Mouse (Mus musculus) lung, postnatal 0 days (tissue): Measurements from ENCODE around the gene Psmg1. TPM values are rescaled to one million over a fixed set of nuclear protein-coding genes. Genes with fewer than 3 reads are reported as not detected.
A peak's percentile ranks its signal among the peaks of the same experiment; 100 is the strongest.

ENCODE experiments used
- ATAC-seq: fragments of 200-750 bp; cut with Nextera tagmentation; 2 replicates; pipeline ENCODE4 v1.8.0; 2017; ENCODE audit warnings: moderate library complexity
- DNase-seq: peaks from one replicate; pipeline ENCODE4 v3.0.0-alpha.2; 2016; ENCODE audit warnings: low spot score
- H3K27ac ChIP-seq: fragments of 300-500 bp; sonication (generic); 2 replicates; pipeline ENCODE4 v1.5.1; 2014; ENCODE audit warnings: antibody characterized with exemption, mild to moderate bottlenecking, low read length, mixed read lengths
- H3K27me3 ChIP-seq: fragments of 300-500 bp; sonication (generic); replicated peaks from 2 replicates; pipeline ENCODE4 v1.6.1; 2014; ENCODE audit warnings: low read length, mixed read lengths; ENCODE audit not compliant: insufficient read depth
- H3K36me3 ChIP-seq: fragments of 300-500 bp; sonication (generic); 2 replicates; pipeline ENCODE4 v1.6.1; 2014; ENCODE audit warnings: low read length, mixed read lengths; ENCODE audit not compliant: insufficient read depth
- H3K4me1 ChIP-seq: fragments of 300-500 bp; sonication (generic); 2 replicates; pipeline ENCODE4 v1.6.1; 2014; ENCODE audit warnings: antibody characterized with exemption, low read depth, low read length, mixed read lengths; ENCODE audit not compliant: insufficient read depth
- H3K4me2 ChIP-seq: fragments of 300-500 bp; sonication (generic); replicated peaks from 2 replicates; pipeline ENCODE4 v1.6.1; 2014; ENCODE audit warnings: low read depth, mild to moderate bottlenecking, low read length, moderate library complexity, mixed read lengths
- H3K4me3 ChIP-seq: fragments of 300-500 bp; sonication (generic); 2 replicates; pipeline ENCODE4 v1.5.1; 2014; ENCODE audit warnings: low read depth, low read length
- H3K9ac ChIP-seq: fragments of 300-500 bp; sonication (generic); replicated peaks from 2 replicates; pipeline ENCODE4 v1.6.1; 2014; ENCODE audit warnings: low read depth, mild to moderate bottlenecking
- H3K9me3 ChIP-seq: fragments of 300-500 bp; sonication (generic); 2 replicates; pipeline ENCODE4 v1.6.1; 2016; ENCODE audit warnings: low read length, mixed read lengths
- CTCF ChIP-seq: IDR thresholded peaks from 2 replicates; pipeline ENCODE4 v1.5.1; 2016; ENCODE audit warnings: antibody characterized with exemption, mild to moderate bottlenecking
- EP300 ChIP-seq: IDR thresholded peaks from 2 replicates; pipeline ENCODE4 v1.6.1; 2016; ENCODE audit warnings: antibody characterized with exemption, mild to moderate bottlenecking, control low read depth
- WGBS: fragments of 180-500 bp; shearing (Covaris S2); extraction: QIAGEN DNeasy Blood & Tissue Kit; methylation state at CpG from one replicate; pipeline ENCODE4 v1.1.7; 2014; 5-methylcytosine and 5-hydroxymethylcytosine counted together
- microRNA-seq: library from miRNA; unstranded; fragments of <30 nt; microRNA quantifications from one replicate; pipeline ENCODE4, GENCODE M21; 2016
- polyA plus RNA-seq: library from polyadenylated mRNA; unstranded; fragments of >200 nt; fragmentation: Nextera tagmentation; extraction: Ambion mirVana; gene quantifications from 2 replicates; pipeline ENCODE4 v1.2.1, GENCODE M21; 2015

Psmg1 gene
- polyA plus RNA-seq, 1 experiment from 2014 or later, result 34.0 TPM

DNA sequence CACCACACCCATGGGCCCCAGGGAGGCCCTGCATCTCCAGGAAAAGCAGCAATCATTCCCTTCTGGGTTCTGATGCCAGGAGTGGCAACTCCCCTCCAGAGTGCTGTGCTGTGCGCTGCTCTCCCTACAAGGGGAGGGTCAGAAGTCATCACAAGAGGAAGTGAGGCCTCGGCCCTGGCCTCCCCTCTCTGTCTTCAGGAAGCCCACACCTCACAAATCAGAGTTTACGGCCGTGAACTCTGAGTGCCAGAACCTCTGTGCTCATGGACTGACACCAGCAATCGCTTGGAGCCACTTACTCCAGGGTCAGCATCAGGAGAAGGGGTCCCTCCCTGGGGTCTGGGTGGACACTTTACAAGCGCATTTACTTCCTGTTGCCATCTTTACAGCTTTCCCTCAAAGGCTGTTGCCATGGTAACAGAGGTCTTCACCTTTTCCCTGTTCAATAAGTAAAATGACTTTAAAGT is 55.2 kb downstream of the Psmg1 start:
- no peaks in the 10 kb centered on the region for H3K36me3 ChIP-seq
- no peak overlapping the region for H3K4me3 ChIP-seq
- no peaks in the 10 kb centered on the region for H3K27me3 ChIP-seq
- WGBS, result 21% methylated on average over 6 of the region's 6 CpGs
- H3K9me3 ChIP-seq, result 0 out of 2 replicates have a peak, but pooled peaks cover 2% of the 10 kb centered on the region
- no peaks in the 10 kb centered on the region for H3K4me1 ChIP-seq
- H3K27ac ChIP-seq, result no peak overlapping the region
- DNase-seq (no peak), ATAC-seq (no peak)
- no peak for TF ChIP-seq CTCF
- no peak for TF ChIP-seq EP300
- no peak overlapping the region for H3K4me2 ChIP-seq
- no peak overlapping the region for H3K9ac ChIP-seq

DNA sequence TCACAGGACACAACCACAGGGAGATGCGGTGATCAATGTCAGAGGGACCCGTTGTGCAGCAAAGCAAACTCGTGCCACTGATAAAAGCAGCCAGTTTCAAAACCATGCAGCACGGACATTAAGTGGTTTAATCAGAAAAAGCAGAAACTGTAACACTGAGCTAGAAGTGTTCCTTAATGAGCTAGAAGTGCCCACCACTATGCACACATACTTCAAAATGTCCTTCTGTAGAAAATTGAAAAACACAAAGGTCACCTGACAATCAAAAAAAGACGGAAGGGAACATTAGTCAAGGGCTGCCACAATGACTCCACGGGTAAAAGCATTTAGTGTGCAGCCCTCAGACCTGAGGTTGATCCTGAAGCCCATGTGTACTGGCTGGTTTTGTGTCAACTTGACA is 57.9 kb downstream of the Psmg1 start:
- no peak overlapping the region for H3K4me3 ChIP-seq

DNA sequence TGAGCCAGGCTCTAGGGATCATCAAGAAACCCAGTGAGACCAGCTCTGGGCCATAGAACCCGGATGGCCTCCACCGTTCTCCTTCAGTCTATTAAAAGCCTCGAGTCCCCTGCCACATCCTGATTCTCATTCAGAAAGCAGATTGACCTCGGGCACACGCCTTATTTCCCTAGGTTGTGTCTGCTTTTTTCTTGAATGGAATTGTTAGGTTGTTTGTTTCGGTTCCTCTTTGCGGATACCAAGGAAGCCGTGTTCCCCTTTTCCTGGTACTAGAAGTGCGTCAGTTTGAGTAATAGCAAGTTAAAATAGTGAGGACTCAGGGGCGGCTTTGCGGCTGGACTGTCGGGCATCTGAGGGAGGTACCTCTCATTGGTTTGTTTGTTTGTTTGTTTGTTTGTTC is 59.3 kb downstream of the Psmg1 start:
- Histone ChIP-seq H3K27ac (no peak overlapping the region), H3K4me2 (no peak overlapping the region), H3K27me3 (no peaks in the 10 kb centered on the region), H3K36me3 (no peaks in the 10 kb centered on the region), H3K9ac (no peak overlapping the region), H3K9me3 (no peaks in the 10 kb centered on the region), H3K4me3 (no peak overlapping the region), H3K4me1 (peaks cover 14% of the 10 kb centered on the region)
- TF ChIP-seq CTCF, result no peak
- no peak; the same call in 1 of the 2 replicates for TF ChIP-seq EP300
- ATAC-seq, result no peak
- peak; percentile 50 for DNase-seq
- WGBS, result 69% methylated on average over 12 of the region's 12 CpGs

More for the DNA sequence above, 57.9 kb downstream of the Psmg1 start:
- H3K4me1 ChIP-seq, result peaks cover 14% of the 10 kb centered on the region
- ATAC-seq, result peak; percentile 75
- no peak overlapping the region for H3K4me2 ChIP-seq
- H3K27ac ChIP-seq, result peak overlapping the region; percentile 66; the same call in 1 of the 2 replicates
- DNase-seq, result peak; percentile 88
- no peaks in the 10 kb centered on the region for H3K36me3 ChIP-seq
- TF ChIP-seq EP300 (peak; percentile 86), CTCF (no peak)
- WGBS, result 33% methylated on average over 6 of the region's 6 CpGs
- H3K27me3 ChIP-seq, result no peaks in the 10 kb centered on the region
- no peak overlapping the region for H3K9ac ChIP-seq
- H3K9me3 ChIP-seq, result 0 out of 2 replicates have a peak, but pooled peaks cover 2% of the 10 kb centered on the region

Small RNA genes lying within 50 kb of the gene (microRNA-seq; reads per million reads assigned to microRNA genes)
- gene Gm27833, result not detected

Other genes starting within 250 kb of the Psmg1 start
- 38.2 and 42.5 TPM in 2 replicates for gene Brwd1, start 91.6 kb upstream of the Psmg1 start, polyA plus RNA-seq
- gene Hmgn1, start 136.8 kb upstream of the Psmg1 start, polyA plus RNA-seq, result 279 and 307 TPM in 2 replicates
- 25.3 and 28.6 TPM in 2 replicates for gene Wrb, start 154.4 kb upstream of the Psmg1 start, polyA plus RNA-seq
- gene Lca5l, start 201.3 kb upstream of the Psmg1 start, polyA plus RNA-seq, result 1.4 TPM in 2 replicates
- gene Sh3bgr, start 209.5 kb upstream of the Psmg1 start, polyA plus RNA-seq, result 8.2 TPM in 2 replicates
- gene B3galt5, start 244.8 kb upstream of the Psmg1 start, polyA plus RNA-seq, result 0.18 and 0.33 TPM in 2 replicates